Mouse (Mus musculus): ENCODE measurements at regions not wholly inside any gene's neighbourhood (a gene's known extent, or its start where the extent isn't known, plus 50 kb on each side); places are given as distances from the start of the nearest gene placed in this dataset.

GRCm38 (mm10) chr4:62755237-62755900, 195.7 kb downstream of the Rgs3 start:
- no peak for TF ChIP-seq CTCF (IDR thresholded peaks at IDR 0.05)
- TF ChIP-seq EP300 (IDR thresholded peaks at IDR 0.05), result 0 out of 2 replicates have a peak, but pooled peaks have one; percentile 21

Data from lung, postnatal 0 days (tissue).